Mouse (Mus musculus): ENCODE results near the gene Uxt. TPM values are rescaled to one million over a fixed set of nuclear protein-coding genes. Genes with fewer than 3 reads are reported as not detected.

Uxt gene
- 54.2 and 58.4 TPM in 2 replicates for polyA plus RNA-seq (2016; fragmentation: Nextera tagmentation; extraction: Ambion mirVana)

- WGBS, result 16% methylated on average over 57 of the region's 57 CpGs
- Histone ChIP-seq H3K4me1 (no peaks in the 10 kb centered on the region), H3K27me3 (replicated peaks) (no peaks in the 10 kb centered on the region), H3K9me3 (no peaks in the 10 kb centered on the region), H3K4me2 (replicated peaks) (peak within 1 kb of the TSS; percentile 50), H3K27ac (no peak within 1 kb of the TSS), H3K36me3 (peaks cover 3% of the 10 kb centered on the region; the same call in 1 of the 2 replicates), H3K4me3 (peak within 1 kb of the TSS; percentile 50), H3K9ac (peak within 1 kb of the TSS; percentile 17; the same call in 1 of the 2 replicates)
- ATAC-seq (ENCODE audit: low FRiP score, low read depth), result peak; percentile 99
These were observed at the start of gene Uxt for GRCm38 (mm10) chrX:20961477-20962378. Uxt (minus strand) TSS chrX:20962017.

- Histone ChIP-seq H3K4me1 (no peaks in the 10 kb centered on the region), H3K36me3 (peaks cover 3% of the 10 kb centered on the region; the same call in 1 of the 2 replicates), H3K4me2 (replicated peaks) (no peak overlapping the region), H3K27me3 (replicated peaks) (no peaks in the 10 kb centered on the region), H3K4me3 (no peak overlapping the region), H3K9ac (no peak overlapping the region), H3K9me3 (no peaks in the 10 kb centered on the region), H3K27ac (no peak overlapping the region)
- WGBS, result 85% methylated on average over 1 of the region's 1 CpGs
- no peak for ATAC-seq (ENCODE audit: low FRiP score, low read depth)
These were observed 19.1 kb upstream of the Uxt start for GRCm38 (mm10) chrX:20980901-20981300.

- Histone ChIP-seq H3K4me1 (no peaks in the 10 kb centered on the region), H3K27ac (no peak within 1 kb of the TSS), H3K36me3 (no peaks in the 10 kb centered on the region), H3K4me3 (peak within 1 kb of the TSS; percentile 58), H3K9me3 (no peaks in the 10 kb centered on the region), H3K4me2 (replicated peaks) (peak within 1 kb of the TSS; percentile 58), H3K27me3 (replicated peaks) (no peaks in the 10 kb centered on the region), H3K9ac (peak within 1 kb of the TSS; percentile 56)
- ATAC-seq (ENCODE audit: low FRiP score, low read depth), result peak; percentile 98
- 17% methylated on average over 30 of the region's 30 CpGs for WGBS
These were observed 11.5 kb downstream of the Uxt start, which contains the start of gene Elk1 for GRCm38 (mm10) chrX:20950191-20950880. Elk1 (minus strand) TSS chrX:20950608.

GRCm38 (mm10) chrX:20946055-20946454, 15.8 kb downstream of the Uxt start:
- WGBS, result 16% methylated on average over 4 of the region's 4 CpGs
- no peaks in the 10 kb centered on the region for H3K36me3 ChIP-seq
- no peaks in the 10 kb centered on the region for H3K4me1 ChIP-seq
- H3K27me3 ChIP-seq (replicated peaks), result no peaks in the 10 kb centered on the region
- no peak overlapping the region for H3K4me3 ChIP-seq
- ATAC-seq (ENCODE audit: low FRiP score, low read depth), result no peak
- H3K27ac ChIP-seq, result no peak overlapping the region
- no peaks in the 10 kb centered on the region for H3K9me3 ChIP-seq
- H3K4me2 ChIP-seq (replicated peaks), result no peak overlapping the region
- H3K9ac ChIP-seq, result no peak overlapping the region

GRCm38 (mm10) chrX:20931963-20932362, 29.9 kb downstream of the Uxt start:
- peaks cover 20% of the 10 kb centered on the region for H3K36me3 ChIP-seq
- no peak for ATAC-seq (ENCODE audit: low FRiP score, low read depth)
- 91% methylated on average over 1 of the region's 1 CpGs for WGBS

GRCm38 (mm10) chrX:20931364-20931763, 30.5 kb downstream of the Uxt start, which contains the start of gene Cfp:
Cfp (minus strand) TSS chrX:20931555.
- no peaks in the 10 kb centered on the region for H3K27me3 ChIP-seq (replicated peaks)
- no peaks in the 10 kb centered on the region for H3K9me3 ChIP-seq
- peaks cover 16% of the 10 kb centered on the region for H3K36me3 ChIP-seq
- no peak within 1 kb of the TSS for H3K9ac ChIP-seq
- no peak for ATAC-seq (ENCODE audit: low FRiP score, low read depth)
- no peaks in the 10 kb centered on the region for H3K4me1 ChIP-seq
- H3K4me2 ChIP-seq (replicated peaks), result no peak within 1 kb of the TSS
- WGBS, result 95% methylated on average over 1 of the region's 1 CpGs
- H3K4me3 ChIP-seq, result no peak within 1 kb of the TSS
- H3K27ac ChIP-seq, result no peak within 1 kb of the TSS

More at GRCm38 (mm10) chrX:20931963-20932362, 29.9 kb downstream of the Uxt start:
- Histone ChIP-seq H3K4me1 (no peaks in the 10 kb centered on the region), H3K9ac (no peak overlapping the region), H3K27me3 (replicated peaks) (no peaks in the 10 kb centered on the region), H3K27ac (no peak overlapping the region), H3K4me2 (replicated peaks) (no peak overlapping the region), H3K4me3 (no peak overlapping the region), H3K9me3 (no peaks in the 10 kb centered on the region)

- Histone ChIP-seq H3K27me3 (replicated peaks) (no peaks in the 10 kb centered on the region), H3K4me2 (replicated peaks) (no peak overlapping the region), H3K27ac (no peak overlapping the region), H3K9me3 (no peaks in the 10 kb centered on the region), H3K36me3 (peaks cover 6% of the 10 kb centered on the region), H3K4me3 (no peak overlapping the region), H3K4me1 (no peaks in the 10 kb centered on the region), H3K9ac (no peak overlapping the region)
- WGBS, result 97% methylated on average over 1 of the region's 1 CpGs
- no peak for ATAC-seq (ENCODE audit: low FRiP score, low read depth)
These were observed 32.0 kb downstream of the Uxt start for GRCm38 (mm10) chrX:20929859-20930258.

- Histone ChIP-seq H3K9me3 (no peaks in the 10 kb centered on the region), H3K27ac (no peak overlapping the region), H3K4me2 (replicated peaks) (no peak overlapping the region), H3K27me3 (replicated peaks) (no peaks in the 10 kb centered on the region), H3K36me3 (peaks cover 6% of the 10 kb centered on the region), H3K9ac (no peak overlapping the region), H3K4me1 (no peaks in the 10 kb centered on the region), H3K4me3 (no peak overlapping the region)
- no peak for ATAC-seq (ENCODE audit: low FRiP score, low read depth)
These were observed 36.8 kb downstream of the Uxt start for GRCm38 (mm10) chrX:20924976-20925375.

GRCm38 (mm10) chrX:20923506-20923905, 38.3 kb downstream of the Uxt start:
- Histone ChIP-seq H3K36me3 (peaks cover 6% of the 10 kb centered on the region), H3K27ac (no peak overlapping the region), H3K27me3 (replicated peaks) (no peaks in the 10 kb centered on the region), H3K4me3 (no peak overlapping the region), H3K4me2 (replicated peaks) (no peak overlapping the region), H3K4me1 (no peaks in the 10 kb centered on the region), H3K9me3 (no peaks in the 10 kb centered on the region), H3K9ac (no peak overlapping the region)
- ATAC-seq (ENCODE audit: low FRiP score, low read depth), result no peak
- WGBS, result 75% methylated on average over 1 of the region's 1 CpGs

GRCm38 (mm10) chrX:20921366-20921765, 40.5 kb downstream of the Uxt start:
- no peak for ATAC-seq (ENCODE audit: low FRiP score, low read depth)
- H3K9ac ChIP-seq, result no peak overlapping the region
- WGBS, result 51% methylated on average over 5 of the region's 5 CpGs
- no peaks in the 10 kb centered on the region for H3K9me3 ChIP-seq
- no peak overlapping the region for H3K27ac ChIP-seq
- no peaks in the 10 kb centered on the region for H3K4me1 ChIP-seq
- 0 out of 2 replicates have a peak, but pooled peaks cover 2% of the 10 kb centered on the region for H3K36me3 ChIP-seq
- peak overlapping the region; percentile 5; the same call in 1 of the 2 replicates for H3K4me3 ChIP-seq
- no peaks in the 10 kb centered on the region for H3K27me3 ChIP-seq (replicated peaks)
- H3K4me2 ChIP-seq (replicated peaks), result peak overlapping the region; percentile 64

- ATAC-seq (ENCODE audit: low FRiP score, low read depth), result peak; percentile 94
- H3K4me1 ChIP-seq, result no peaks in the 10 kb centered on the region
- 19% methylated on average over 31 of the region's 44 CpGs for WGBS
- peak within 1 kb of the TSS; percentile 49 for H3K4me3 ChIP-seq
- no peak within 1 kb of the TSS for H3K27ac ChIP-seq
- H3K9ac ChIP-seq, result peak within 1 kb of the TSS; percentile 45; the same call in 1 of the 2 replicates
- H3K9me3 ChIP-seq, result no peaks in the 10 kb centered on the region
- H3K36me3 ChIP-seq, result 0 out of 2 replicates have a peak, but pooled peaks cover 2% of the 10 kb centered on the region
- peak within 1 kb of the TSS; percentile 64 for H3K4me2 ChIP-seq (replicated peaks)
- no peaks in the 10 kb centered on the region for H3K27me3 ChIP-seq (replicated peaks)
These were observed 40.9 kb downstream of the Uxt start, which contains the start of gene Syn1 for GRCm38 (mm10) chrX:20920844-20921364. Syn1 (minus strand) TSS chrX:20921004.

Measured in neural tube, embryonic 12.5 days (tissue).